Mouse (Mus musculus) frontal cortex, adult (tissue): ENCODE data around the gene Lrrc32.

Experiments
- ATAC-seq: cut with Nextera tagmentation; 2 replicates; pipeline ENCODE4 v1.9.2; 2017; ENCODE audit warnings: mild to moderate bottlenecking, moderate library complexity, mixed read lengths; ENCODE audit not compliant: low TSS enrichment

The Lrrc32 gene

GRCm38 (mm10) chr7:98489131-98489530, at the start of gene Lrrc32:
TSS of gene Lrrc32 (plus strand) at chr7:98489283.
- no peak for ATAC-seq

GRCm38 (mm10) chr7:98439956-98440466, 49.1 kb upstream of the Lrrc32 start, which contains the start of gene Gucy2d:
TSS of gene Gucy2d (plus strand) at chr7:98440416.
- ATAC-seq = no peak

GRCm38 (mm10) chr7:98446873-98447272, 42.2 kb upstream of the Lrrc32 start:
- no peak for ATAC-seq

DNA sequence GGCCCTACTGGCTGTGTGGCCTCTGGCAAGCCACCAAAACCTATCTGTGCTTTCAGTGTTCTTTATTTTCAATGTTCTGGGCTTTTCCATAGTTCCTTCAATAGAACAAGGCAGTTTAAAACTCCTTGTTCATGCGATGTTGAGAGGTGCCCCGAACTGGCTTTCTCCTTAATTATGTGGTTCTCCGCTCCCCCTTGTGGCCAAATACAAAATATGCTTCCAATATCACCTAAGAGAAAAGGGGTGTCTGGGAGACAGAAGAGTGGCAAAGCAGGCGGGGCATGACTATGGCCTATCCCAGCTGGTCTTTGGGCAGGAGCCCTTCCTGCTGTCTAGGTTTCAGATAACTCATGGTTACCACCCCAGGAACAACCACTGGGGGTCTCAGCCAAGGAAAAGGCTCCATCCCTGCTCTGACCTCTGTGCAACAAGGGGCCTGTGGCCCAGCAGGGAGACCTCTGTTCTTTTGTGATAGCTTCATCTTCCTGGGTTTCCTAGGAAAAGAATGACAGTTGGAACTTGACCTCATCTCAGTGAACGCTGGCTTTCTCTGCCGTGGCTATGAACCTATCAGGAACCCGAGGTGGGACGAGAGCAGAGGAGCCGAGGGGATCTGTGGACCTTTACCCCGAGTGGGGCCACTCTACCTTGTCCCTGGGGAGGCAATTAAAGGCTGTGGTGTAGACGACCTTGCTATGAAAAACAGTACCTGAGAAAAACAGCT, 41.3 kb upstream of the Lrrc32 start:
- ATAC-seq = no peak

- no peak for ATAC-seq
Measured at GRCm38 (mm10) chr7:98448309-98448630, 40.8 kb upstream of the Lrrc32 start.

DNA sequence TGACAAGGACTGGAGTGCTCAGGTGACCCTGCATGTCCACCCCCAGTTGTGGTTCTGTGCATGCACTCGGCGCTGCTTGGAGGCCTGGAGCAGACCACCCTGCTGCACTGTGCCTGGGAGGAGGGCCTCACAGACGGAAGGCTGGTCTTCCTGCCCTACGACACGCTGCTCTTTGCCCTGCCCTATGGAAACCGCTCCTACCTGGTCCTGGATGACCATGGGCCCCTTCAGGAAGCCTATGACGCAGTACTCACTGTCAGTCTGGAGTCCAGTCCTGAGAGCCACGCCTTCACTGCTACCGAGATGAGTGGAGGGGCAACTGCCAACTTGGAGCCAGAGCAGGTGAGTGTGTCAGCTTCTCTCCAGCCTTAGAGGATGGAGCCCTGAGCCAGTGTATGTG, 39.4 kb upstream of the Lrrc32 start:
- no peak for ATAC-seq

DNA sequence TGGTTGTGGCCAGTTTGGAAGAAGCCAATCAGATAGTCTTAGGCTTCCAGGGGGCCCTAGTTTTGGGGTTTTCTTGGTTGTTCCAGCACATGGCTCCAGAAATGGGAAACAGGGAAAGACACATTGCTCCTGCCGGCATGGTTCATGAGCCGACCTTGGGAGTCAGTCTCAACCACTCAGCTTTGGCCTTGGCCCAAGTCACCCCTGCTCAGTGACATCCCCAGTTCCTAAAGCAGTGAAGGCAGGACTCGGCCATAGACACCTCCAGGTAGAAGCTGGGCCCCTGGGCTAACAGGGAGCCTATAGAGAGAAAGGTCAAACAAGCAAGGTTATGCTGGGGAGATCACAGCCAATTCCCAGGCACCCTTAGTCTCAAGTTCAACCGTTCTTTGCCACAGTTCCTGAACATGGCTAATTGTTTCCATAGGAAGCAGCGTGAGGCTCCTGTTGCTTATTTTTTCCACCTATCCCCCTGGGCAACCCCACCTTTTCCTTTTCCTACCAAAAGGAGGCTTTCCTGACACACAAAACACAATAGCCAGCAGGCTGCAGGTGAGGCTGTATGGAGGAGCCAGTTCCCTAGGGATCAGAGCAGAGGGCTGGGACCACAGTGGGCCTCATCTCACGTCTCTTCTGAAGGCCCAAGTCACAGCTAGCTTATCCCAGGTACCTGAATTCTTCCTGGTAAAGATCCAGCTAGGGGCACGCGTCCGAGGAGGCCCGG, 34.5 kb upstream of the Lrrc32 start:
- ATAC-seq = no peak

- ATAC-seq = no peak
Measured at GRCm38 (mm10) chr7:98460319-98460718, 28.8 kb upstream of the Lrrc32 start.

- ATAC-seq = no peak
Measured at GRCm38 (mm10) chr7:98469089-98469488, 20.0 kb upstream of the Lrrc32 start.

GRCm38 (mm10) chr7:98472529-98472928, 16.6 kb upstream of the Lrrc32 start:
- ATAC-seq = no peak

GRCm38 (mm10) chr7:98474558-98474957, 14.5 kb upstream of the Lrrc32 start:
- no peak for ATAC-seq

DNA sequence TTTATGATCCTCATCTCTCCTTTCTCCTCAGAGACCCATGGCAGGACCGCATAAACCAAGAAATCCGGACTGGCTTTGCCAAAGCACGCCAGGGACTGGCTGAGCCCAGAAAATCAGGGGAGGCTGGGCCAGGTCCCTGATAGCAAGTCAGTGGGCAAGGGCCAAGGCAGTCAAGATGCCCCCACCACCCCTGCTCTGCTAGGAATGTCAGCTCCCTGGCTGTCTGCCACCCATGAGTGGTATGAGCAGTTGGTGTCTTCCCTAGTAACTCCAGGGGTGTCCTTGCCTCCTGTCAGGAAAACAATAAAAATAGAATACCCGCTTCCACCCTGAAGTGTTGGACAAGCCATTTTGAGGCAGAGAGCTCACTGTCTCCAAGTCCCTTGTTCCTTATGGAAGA, 11.9 kb upstream of the Lrrc32 start:
- no peak for ATAC-seq

- ATAC-seq = no peak
Measured at GRCm38 (mm10) chr7:98480481-98480880, 8.6 kb upstream of the Lrrc32 start.

DNA sequence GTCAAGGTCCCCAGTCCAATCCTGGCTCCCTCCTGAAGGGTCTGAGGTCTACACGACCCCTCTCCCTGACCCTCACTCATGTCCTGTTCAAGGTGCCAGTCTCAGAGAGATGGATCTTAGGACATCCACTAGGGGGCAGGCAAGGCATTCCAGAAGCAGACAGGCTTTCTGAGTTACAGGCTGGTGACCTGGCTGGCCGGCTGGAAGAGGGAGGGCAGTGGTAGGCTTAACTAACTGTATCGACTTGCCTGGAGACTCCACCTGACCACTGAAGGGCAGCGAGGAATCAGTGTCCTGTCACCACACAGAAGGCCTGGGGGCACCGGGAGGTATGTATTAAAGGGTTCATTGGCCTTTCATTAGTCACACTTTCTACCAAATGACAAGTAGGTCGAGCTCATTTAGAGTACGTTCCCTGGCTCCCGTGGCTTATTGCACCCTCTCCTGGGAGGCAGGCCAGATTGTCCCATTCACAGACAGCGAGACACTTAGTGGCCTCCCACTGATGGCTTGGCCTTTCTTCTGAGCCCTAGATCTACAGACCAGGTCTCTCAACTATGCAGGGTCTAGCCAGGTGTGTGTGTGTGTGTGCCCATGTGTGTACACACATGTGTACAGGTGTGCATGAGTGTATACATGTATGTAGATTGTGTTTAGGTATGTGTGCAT, 7.9 kb upstream of the Lrrc32 start:
- ATAC-seq = peak; percentile 58

DNA sequence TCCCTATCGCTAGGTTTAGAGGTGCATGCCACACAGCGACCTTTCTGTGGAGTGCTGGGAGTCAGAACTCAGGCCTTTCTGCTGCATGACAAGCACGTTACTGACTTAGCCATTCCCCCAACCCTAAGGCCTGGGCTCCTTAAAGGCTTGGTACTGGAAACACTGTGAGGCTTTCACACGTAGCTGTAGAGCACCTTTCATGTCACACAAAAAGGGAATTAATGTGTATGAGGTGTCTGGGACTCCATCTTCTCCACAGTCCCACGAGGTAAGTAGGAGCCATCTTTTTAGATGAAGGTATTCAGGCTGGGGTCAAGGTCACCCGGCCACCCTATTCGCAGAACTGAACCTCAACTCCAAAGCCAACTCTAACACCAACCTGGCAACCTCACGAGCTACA, 7.2 kb upstream of the Lrrc32 start:
- no peak for ATAC-seq

- ATAC-seq = no peak
Measured at GRCm38 (mm10) chr7:98482551-98483267, 6.4 kb upstream of the Lrrc32 start.

- ATAC-seq = no peak
Measured at GRCm38 (mm10) chr7:98483268-98483607, 5.8 kb upstream of the Lrrc32 start.

- no peak for ATAC-seq
Measured at GRCm38 (mm10) chr7:98484878-98485277, 4.2 kb upstream of the Lrrc32 start.

DNA sequence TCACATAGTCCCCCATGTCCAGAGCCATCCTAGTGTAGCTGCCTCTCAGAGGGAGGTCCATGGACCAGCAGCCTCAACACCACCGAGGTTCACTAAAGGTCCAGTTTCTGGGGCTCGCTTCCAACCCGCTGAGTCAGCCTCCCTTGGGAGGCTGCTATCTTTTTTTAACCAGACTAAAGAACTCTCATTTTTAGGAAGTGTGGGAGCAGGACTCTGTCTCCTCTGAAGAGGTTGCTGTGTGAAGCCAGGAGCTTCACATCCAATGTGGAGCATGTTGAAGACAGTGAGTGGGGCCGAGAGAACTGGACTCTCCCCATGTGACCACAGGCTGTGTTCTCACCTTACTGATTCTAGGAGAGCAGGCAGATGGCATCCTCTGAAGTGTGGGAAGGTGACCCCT, 3.6 kb upstream of the Lrrc32 start:
- ATAC-seq = peak; percentile 57

- no peak for ATAC-seq
Measured at GRCm38 (mm10) chr7:98486471-98486917, 2.6 kb upstream of the Lrrc32 start.

DNA sequence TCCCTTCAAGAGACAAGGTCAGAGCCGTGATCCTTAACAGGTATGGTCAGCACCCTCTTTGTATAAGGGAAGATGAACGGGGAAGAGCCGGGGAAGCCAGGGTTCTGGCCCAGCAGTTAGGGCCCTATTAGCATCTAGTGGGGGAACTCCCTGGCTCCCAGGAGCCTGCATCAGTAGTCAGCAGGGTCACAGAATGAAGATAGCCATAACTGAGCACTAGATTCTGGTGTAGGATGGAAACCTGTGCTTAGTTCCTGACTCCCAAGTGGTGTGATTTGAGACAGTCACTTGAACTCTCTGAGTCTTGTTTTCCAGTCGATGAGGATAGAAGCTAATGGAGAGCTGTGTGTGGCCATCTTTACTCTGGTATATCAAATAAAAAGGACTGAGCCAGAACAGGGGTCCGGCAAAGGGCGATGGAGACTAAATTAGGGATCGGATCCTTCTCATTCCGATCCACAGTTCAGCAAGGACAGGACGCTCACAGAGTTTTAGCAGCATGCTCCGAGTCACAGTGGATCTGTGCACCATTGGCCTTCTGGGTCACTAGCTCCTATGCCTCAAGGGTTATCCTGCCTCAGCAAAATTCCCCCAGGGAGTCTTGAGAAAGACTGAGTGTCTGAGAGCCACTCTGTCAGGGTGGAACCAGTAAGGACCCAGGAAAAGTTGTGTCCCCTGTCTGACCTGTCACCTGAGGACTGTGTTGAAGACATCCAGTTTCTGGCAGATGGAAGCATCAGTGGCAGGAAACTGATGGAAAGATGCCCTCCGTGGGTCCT, 1.7 kb upstream of the Lrrc32 start:
- ATAC-seq = no peak
